Mouse (Mus musculus) lung, postnatal 4 days (tissue): Measurements from ENCODE around the gene Map3k7cl.

Source experiments
- DNase-seq, 2 experiments: peaks; one replicate each; pipeline ENCODE4 v3.0.0; 2021

Map3k7cl gene

GRCm38 (mm10) chr16:87642234-87642633 lies 89.1 kb downstream of the Map3k7cl start:
- DNase-seq, result no peak

- no peak for DNase-seq
Observed at GRCm38 (mm10) chr16:87644111-87644770, 91.1 kb downstream of the Map3k7cl start.
